Mouse (Mus musculus) thymus, postnatal 10 days (tissue): ENCODE measurements at regions not wholly inside any gene's neighbourhood (a gene's known extent, or its start where the extent isn't known, plus 50 kb on each side); places are given as distances from the start of the nearest gene placed in this dataset.

ENCODE experiments used
- DNase-seq, 2 experiments: peaks; one replicate each; pipeline ENCODE4 v3.0.0; 2021; ENCODE audit warnings: low spot score in 2 of 2

GRCm38 (mm10) chr2:45756395-45756794, 639.2 kb upstream of the Zeb2 start:
- no peak for DNase-seq

- no peak for DNase-seq
Observed at GRCm38 (mm10) chr2:45751746-45752145, 634.6 kb upstream of the Zeb2 start.

- DNase-seq: no peak
Observed at GRCm38 (mm10) chr2:45749379-45749778, 632.2 kb upstream of the Zeb2 start.

GRCm38 (mm10) chr2:45747263-45748236, 630.4 kb upstream of the Zeb2 start:
- no peak for DNase-seq

- no peak for DNase-seq
Observed at GRCm38 (mm10) chr2:45746606-45747005, 629.4 kb upstream of the Zeb2 start.

GRCm38 (mm10) chr2:45736278-45736677, 619.1 kb upstream of the Zeb2 start:
- no peak for DNase-seq

GRCm38 (mm10) chr2:45713997-45714396, 596.8 kb upstream of the Zeb2 start:
- no peak for DNase-seq

GRCm38 (mm10) chr2:45707026-45707425, 589.8 kb upstream of the Zeb2 start:
- no peak for DNase-seq

- no peak for DNase-seq
Observed at GRCm38 (mm10) chr2:45702511-45702910, 585.3 kb upstream of the Zeb2 start.

GRCm38 (mm10) chr2:45700578-45700977, 583.4 kb upstream of the Zeb2 start:
- DNase-seq: no peak

GRCm38 (mm10) chr2:45693291-45694020, 576.3 kb upstream of the Zeb2 start:
- DNase-seq: no peak

- no peak for DNase-seq
Observed at GRCm38 (mm10) chr2:45692819-45693218, 575.6 kb upstream of the Zeb2 start.

- DNase-seq: no peak
Observed at GRCm38 (mm10) chr2:45688996-45689395, 571.8 kb upstream of the Zeb2 start.

GRCm38 (mm10) chr2:45681251-45681650, 564.1 kb upstream of the Zeb2 start:
- DNase-seq: no peak

- DNase-seq: no peak
Observed at GRCm38 (mm10) chr2:45679101-45679895, 562.1 kb upstream of the Zeb2 start.

GRCm38 (mm10) chr2:45678685-45679084, 561.5 kb upstream of the Zeb2 start:
- no peak for DNase-seq

GRCm38 (mm10) chr2:45675776-45676175, 558.6 kb upstream of the Zeb2 start:
- DNase-seq: no peak

- DNase-seq: no peak
Observed at GRCm38 (mm10) chr2:45656011-45656410, 538.8 kb upstream of the Zeb2 start.

- DNase-seq: no peak
Observed at GRCm38 (mm10) chr2:45654693-45655092, 537.5 kb upstream of the Zeb2 start.

- no peak for DNase-seq
Observed at GRCm38 (mm10) chr2:45652977-45653376, 535.8 kb upstream of the Zeb2 start.

- no peak for DNase-seq
Observed at GRCm38 (mm10) chr2:45650271-45650985, 533.2 kb upstream of the Zeb2 start.
